ENCODE assay signal across 7 mouse cellular contexts in the genomic region with DNA sequence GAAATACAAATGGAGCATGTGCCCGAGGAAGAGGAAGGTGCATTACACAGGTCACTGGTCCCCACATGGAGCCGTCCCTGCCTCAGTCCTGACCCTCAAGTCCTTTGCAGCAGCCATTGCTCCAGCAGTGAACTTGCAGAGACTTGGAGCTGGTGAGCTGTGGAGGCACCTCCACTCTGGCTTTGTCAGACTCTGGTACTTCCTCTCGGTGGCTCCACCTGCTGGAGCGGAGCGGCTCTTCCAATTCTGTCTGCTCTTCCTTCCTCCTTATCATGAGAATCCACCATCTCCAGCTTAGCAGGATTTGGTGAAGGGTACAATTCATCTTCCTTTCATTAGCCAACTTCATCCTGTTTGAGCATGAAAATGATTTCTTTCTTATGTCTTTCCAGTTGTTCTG.
DNase-seq lines count a peak whose midpoint lies in the region; ATAC-seq lines count a peak whose summit lies in the region.

No protein-coding gene starts in this region.

- H3K4me1 ChIP-seq in neural tube, embryonic 11.5 days (ENCODE audit: control insufficient read depth, insufficient read depth, low read length): no peaks in the 10 kb centered on the region
- H3K4me1 ChIP-seq in hindbrain, embryonic 16.5 days (ENCODE audit: control insufficient read depth, insufficient read depth, low read depth, low read length): no peaks in the 10 kb centered on the region

- H3K27me3 ChIP-seq in neural tube, embryonic 11.5 days (ENCODE audit: control insufficient read depth, insufficient read depth, low read length): no peaks in the 10 kb centered on the region
- no peaks in the 10 kb centered on the region for H3K27me3 ChIP-seq in hindbrain, embryonic 16.5 days (replicated peaks; ENCODE audit: control insufficient read depth, insufficient read depth, low read length)

- H3K4me2 ChIP-seq in neural tube, embryonic 11.5 days (ENCODE audit: low read depth): no peak overlapping the region
- no peak overlapping the region for H3K4me2 ChIP-seq in hindbrain, embryonic 16.5 days (ENCODE audit: low read length)

- no peak overlapping the region for H3K9ac ChIP-seq in neural tube, embryonic 11.5 days (ENCODE audit: low read length)
- H3K9ac ChIP-seq in hindbrain, embryonic 16.5 days (ENCODE audit: low read depth, low read length): no peak overlapping the region

- peak; percentile 53 for DNase-seq in neural tube, embryonic 11.5 days (ENCODE audit: low spot score)
- DNase-seq in neural tube, embryonic 10.5 days (ENCODE audit: extremely low spot score, low spot score): no peak
- peak; percentile 61 for DNase-seq in adrenal gland, postnatal 10 days
- DNase-seq in cerebellum, postnatal 36 days: peak; percentile 44 to 56
- DNase-seq in lung, postnatal 10 days: peak; percentile 37
- DNase-seq in thymus, postnatal 36 days: no peak

- no peak overlapping the region for H3K27ac ChIP-seq in neural tube, embryonic 11.5 days (ENCODE audit: low read depth, low read length)
- H3K27ac ChIP-seq in hindbrain, embryonic 16.5 days (ENCODE audit: low read depth, low read length): no peak overlapping the region

- 66% methylated on average over 5 of the region's 5 CpGs for WGBS in neural tube, embryonic 11.5 days
- WGBS in hindbrain, embryonic 16.5 days: 60% methylated on average over 5 of the region's 5 CpGs

- H3K36me3 ChIP-seq in neural tube, embryonic 11.5 days (ENCODE audit: control insufficient read depth, insufficient read depth, low read length): no peaks in the 10 kb centered on the region
- no peaks in the 10 kb centered on the region for H3K36me3 ChIP-seq in hindbrain, embryonic 16.5 days (ENCODE audit: control insufficient read depth, insufficient read depth, low read length)

- no peaks in the 10 kb centered on the region for H3K9me3 ChIP-seq in neural tube, embryonic 11.5 days (ENCODE audit: control insufficient read depth, low read length)
- no peaks in the 10 kb centered on the region for H3K9me3 ChIP-seq in hindbrain, embryonic 16.5 days (ENCODE audit: control insufficient read depth, low read length)

- no peak overlapping the region for H3K4me3 ChIP-seq in neural tube, embryonic 11.5 days (ENCODE audit: low read depth, low read length)
- no peak overlapping the region for H3K4me3 ChIP-seq in hindbrain, embryonic 16.5 days (ENCODE audit: low read length)

- ATAC-seq in neural tube, embryonic 11.5 days (ENCODE audit: insufficient read depth, low FRiP score, low TSS enrichment): no peak
- ATAC-seq in hindbrain, embryonic 16.5 days: peak; percentile 42; the same call in 1 of the 2 replicates

Comparison
In these comparisons a context has a peak if more than half of its experiments do, and no peak if none do; other contexts are left out.
1. DNase-seq: peak in neural tube, embryonic 11.5 days (single experiment), adrenal gland, postnatal 10 days (single experiment), cerebellum, postnatal 36 days (2 of 2) and lung, postnatal 10 days (single experiment); none in neural tube, embryonic 10.5 days (single experiment) and thymus, postnatal 36 days (0 of 2).